Mouse (Mus musculus) liver, postnatal 0 days (tissue): ENCODE measurements around the gene Tmem120b.

ENCODE experiments used
- CTCF ChIP-seq: sonication (generic); IDR thresholded peaks from 2 replicates; pipeline ENCODE4 v1.5.1; 2016; ENCODE audit warnings: antibody characterized with exemption, low read depth
- EP300 ChIP-seq: IDR thresholded peaks from 2 replicates; pipeline ENCODE4 v1.6.1; 2016; ENCODE audit warnings: antibody characterized with exemption, low read depth, mild to moderate bottlenecking

GRCm38 (mm10) chr5:123079568-123079967 lies 11.4 kb downstream of the Tmem120b start:
- no peak for TF ChIP-seq EP300
- no peak for TF ChIP-seq CTCF
